Mouse (Mus musculus) megakaryocyte-erythroid progenitor cell, adult 5-6 weeks (primary cell): ENCODE measurements at regions not wholly inside any gene's neighbourhood (a gene's known extent, or its start where the extent isn't known, plus 50 kb on each side); places are given as distances from the start of the nearest gene placed in this dataset.

Experiments
- ATAC-seq: replicated peaks from 2 replicates; pipeline ENCODE4 v1.8.0; 2016; ENCODE audit warnings: mild to moderate bottlenecking, inconsistent platforms; ENCODE audit not compliant: severe bottlenecking, poor library complexity, low FRiP score, low TSS enrichment

GRCm38 (mm10) chr1:89207306-89207705, 137.1 kb downstream of the Sh3bp4 start:
- no peak for ATAC-seq

- ATAC-seq: no peak
Observed at GRCm38 (mm10) chr1:89211116-89211515, 140.9 kb downstream of the Sh3bp4 start.

GRCm38 (mm10) chr1:89228426-89228825, 158.2 kb downstream of the Sh3bp4 start:
- ATAC-seq: no peak

GRCm38 (mm10) chr1:89231756-89232155, 161.5 kb downstream of the Sh3bp4 start:
- no peak for ATAC-seq

- no peak for ATAC-seq
Observed at GRCm38 (mm10) chr1:89232391-89232790, 162.2 kb downstream of the Sh3bp4 start.

- no peak for ATAC-seq
Observed at GRCm38 (mm10) chr1:89234895-89235294, 164.7 kb downstream of the Sh3bp4 start.

- ATAC-seq: no peak
Observed at GRCm38 (mm10) chr1:89235296-89235695, 165.1 kb downstream of the Sh3bp4 start.

- no peak for ATAC-seq
Observed at GRCm38 (mm10) chr1:89237696-89238095, 167.5 kb downstream of the Sh3bp4 start.

GRCm38 (mm10) chr1:89244598-89244997, 174.4 kb downstream of the Sh3bp4 start:
- no peak for ATAC-seq

- no peak for ATAC-seq
Observed at GRCm38 (mm10) chr1:89245202-89246003, 175.2 kb downstream of the Sh3bp4 start.

GRCm38 (mm10) chr1:89251753-89252152, 181.5 kb downstream of the Sh3bp4 start:
- ATAC-seq: no peak

GRCm38 (mm10) chr1:89252528-89252927, 182.3 kb downstream of the Sh3bp4 start:
- no peak for ATAC-seq

GRCm38 (mm10) chr1:89257945-89258344, 187.7 kb downstream of the Sh3bp4 start:
- no peak for ATAC-seq

- no peak for ATAC-seq
Observed at GRCm38 (mm10) chr1:89265771-89266170, 188.8 kb upstream of the Agap1 start.

GRCm38 (mm10) chr1:89268806-89269205, 185.8 kb upstream of the Agap1 start:
- no peak for ATAC-seq

- ATAC-seq: no peak
Observed at GRCm38 (mm10) chr1:89271743-89272142, 182.9 kb upstream of the Agap1 start.

GRCm38 (mm10) chr1:89273021-89273420, 181.6 kb upstream of the Agap1 start:
- no peak for ATAC-seq

GRCm38 (mm10) chr1:89273786-89274362, 180.7 kb upstream of the Agap1 start:
- ATAC-seq: no peak

- ATAC-seq: no peak
Observed at GRCm38 (mm10) chr1:89279382-89279781, 175.2 kb upstream of the Agap1 start.

- ATAC-seq: no peak
Observed at GRCm38 (mm10) chr1:89281107-89281655, 173.4 kb upstream of the Agap1 start.

GRCm38 (mm10) chr1:89285041-89285440, 169.6 kb upstream of the Agap1 start:
- no peak for ATAC-seq
